Mouse (Mus musculus) ES-Bruce4 (cell line): Measurements from ENCODE around the gene Krt86.

Experiments
- CTCF ChIP-seq: IDR thresholded peaks from one replicate; pipeline ENCODE4 v1.8.1; 2011; ENCODE audit warnings: low read depth, low read length
- EP300 ChIP-seq: IDR thresholded peaks from 2 replicates; pipeline ENCODE4 v1.6.1; 2011; ENCODE audit warnings: low read depth, low read length; ENCODE audit not compliant: insufficient read depth
- POLR2A ChIP-seq: IDR thresholded peaks from one replicate; pipeline ENCODE4 v1.8.1; 2011; ENCODE audit warnings: low read length; ENCODE audit not compliant: insufficient read depth

DNA sequence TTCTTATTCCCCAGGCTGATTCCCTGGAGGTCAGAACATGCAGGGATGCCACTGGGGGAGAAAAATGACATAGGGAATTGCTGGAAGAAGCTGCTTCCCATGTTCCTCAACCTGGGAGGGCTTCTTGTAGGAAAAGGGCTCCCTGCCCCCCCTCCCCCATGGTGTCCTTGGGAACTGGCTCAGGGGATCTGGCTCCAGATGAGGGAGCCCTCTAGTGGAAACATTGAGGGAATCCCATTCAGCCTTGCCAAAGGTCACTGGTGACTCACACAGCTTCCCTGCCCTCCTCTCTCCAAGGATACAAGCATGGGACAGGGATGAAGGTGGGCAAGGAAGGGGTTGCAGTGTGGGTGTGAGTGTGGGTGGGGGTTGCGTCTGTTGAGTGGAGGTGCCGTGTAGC, 23.9 kb downstream of the Krt86 start:
- TF ChIP-seq CTCF (peak; percentile 66), POLR2A (no peak), EP300 (no peak)
